Mouse (Mus musculus): ENCODE data around the gene Gm20388. TPM values are rescaled to one million over a fixed set of nuclear protein-coding genes. Genes with fewer than 3 reads are reported as not detected.

Gm20388 gene
- total RNA-seq, 2 experiments from 2014 or later: 18.6 TPM; not detected in 1

GRCm38 (mm10) chr8:121392482-121392881, 1481.8 kb downstream of the Gm20388 start:
- no peak for DNase-seq (ENCODE audit: low spot score in 2 of 2)
- intact Hi-C loops (cut with DNase I): loop anchor here (2.0 to 5.0 kb wide), 2 partner anchors 120 to 265 kb away; partner anchors contain the start of gene Foxl1

- DNase-seq (ENCODE audit: low spot score in 2 of 2): peak; percentile 17 to 39
- intact Hi-C loops (cut with DNase I): loop anchor here (1.0 to 5.0 kb wide), 3 partner anchors 120 to 280 kb away; partner anchors contain the start of gene Foxl1
Observed at GRCm38 (mm10) chr8:121393111-121393510, 1482.5 kb downstream of the Gm20388 start.

- DNase-seq (ENCODE audit: low spot score in 2 of 2): no peak
- intact Hi-C loops (cut with DNase I): loop anchor here (5.0 kb wide), 1 partner anchor 267 kb away; the partner anchor contains the start of gene Foxl1
Observed at GRCm38 (mm10) chr8:121394686-121395085, 1484.0 kb downstream of the Gm20388 start.

GRCm38 (mm10) chr8:121395316-121395715, 1484.7 kb downstream of the Gm20388 start:
- intact Hi-C loops (cut with DNase I): no loop called here
- no peak for DNase-seq (ENCODE audit: low spot score in 2 of 2)

GRCm38 (mm10) chr8:121396151-121396550, 1485.5 kb downstream of the Gm20388 start:
- DNase-seq (ENCODE audit: low spot score in 2 of 2): no peak
- intact Hi-C loops (cut with DNase I): no loop called here

- intact Hi-C loops (cut with DNase I): no loop called here
- no peak for DNase-seq (ENCODE audit: low spot score in 2 of 2)
Observed at GRCm38 (mm10) chr8:121397201-121397698, 1486.6 kb downstream of the Gm20388 start.

- DNase-seq (ENCODE audit: low spot score in 2 of 2): no peak
- intact Hi-C loops (cut with DNase I): no loop called here
Observed at GRCm38 (mm10) chr8:121398081-121398480, 1487.4 kb downstream of the Gm20388 start.

GRCm38 (mm10) chr8:121398724-121399123, 1488.1 kb downstream of the Gm20388 start:
- no peak for DNase-seq (ENCODE audit: low spot score in 2 of 2)
- intact Hi-C loops (cut with DNase I): no loop called here

- intact Hi-C loops (cut with DNase I): no loop called here
- no peak for DNase-seq (ENCODE audit: low spot score in 2 of 2)
Observed at GRCm38 (mm10) chr8:121399173-121399572, 1488.5 kb downstream of the Gm20388 start.

GRCm38 (mm10) chr8:121400581-121400980, 1489.9 kb downstream of the Gm20388 start:
- intact Hi-C loops (cut with DNase I): no loop called here
- DNase-seq (ENCODE audit: low spot score in 2 of 2): no peak

GRCm38 (mm10) chr8:121403821-121404220, 1493.2 kb downstream of the Gm20388 start:
- no peak for DNase-seq (ENCODE audit: low spot score in 2 of 2)
- intact Hi-C loops (cut with DNase I): no loop called here

- intact Hi-C loops (cut with DNase I): no loop called here
- DNase-seq (ENCODE audit: low spot score in 2 of 2): no peak
Observed at GRCm38 (mm10) chr8:121418081-121418480, 1507.4 kb downstream of the Gm20388 start.

- no peak for DNase-seq (ENCODE audit: low spot score in 2 of 2)
- intact Hi-C loops (cut with DNase I): no loop called here
Observed at GRCm38 (mm10) chr8:121419551-121419950, 1508.9 kb downstream of the Gm20388 start.

GRCm38 (mm10) chr8:121421009-121421408, 1510.4 kb downstream of the Gm20388 start:
- intact Hi-C loops (cut with DNase I): no loop called here
- DNase-seq (ENCODE audit: low spot score in 2 of 2): no peak

- intact Hi-C loops (cut with DNase I): no loop called here
- no peak for DNase-seq (ENCODE audit: low spot score in 2 of 2)
Observed at GRCm38 (mm10) chr8:121424080-121424479, 1513.4 kb downstream of the Gm20388 start.

- DNase-seq (ENCODE audit: low spot score in 2 of 2): no peak
- intact Hi-C loops (cut with DNase I): no loop called here
Observed at GRCm38 (mm10) chr8:121424600-121424999, 1514.0 kb downstream of the Gm20388 start.

- DNase-seq (ENCODE audit: low spot score in 2 of 2): no peak
- intact Hi-C loops (cut with DNase I): no loop called here
Observed at GRCm38 (mm10) chr8:121431499-121431898, 1520.9 kb downstream of the Gm20388 start.

- intact Hi-C loops (cut with DNase I): no loop called here
- DNase-seq (ENCODE audit: low spot score in 2 of 2): no peak
Observed at GRCm38 (mm10) chr8:121433466-121433865, 1522.8 kb downstream of the Gm20388 start.

GRCm38 (mm10) chr8:121436656-121437055, 1526.0 kb downstream of the Gm20388 start:
- intact Hi-C loops (cut with DNase I): no loop called here
- no peak for DNase-seq (ENCODE audit: low spot score in 2 of 2)

GRCm38 (mm10) chr8:121437506-121437905, 1526.9 kb downstream of the Gm20388 start:
- intact Hi-C loops (cut with DNase I): no loop called here
- no peak for DNase-seq (ENCODE audit: low spot score in 2 of 2)

- no peak for DNase-seq (ENCODE audit: low spot score in 2 of 2)
- intact Hi-C loops (cut with DNase I): no loop called here
Observed at GRCm38 (mm10) chr8:121438111-121438510, 1527.5 kb downstream of the Gm20388 start.

- no peak for DNase-seq (ENCODE audit: low spot score in 2 of 2)
- intact Hi-C loops (cut with DNase I): no loop called here
Observed at GRCm38 (mm10) chr8:121439351-121439750, 1528.7 kb downstream of the Gm20388 start.
